Mouse (Mus musculus): ENCODE measurements around the gene Slc35e2. TPM values are rescaled to one million over a fixed set of nuclear protein-coding genes. Genes with fewer than 3 reads are reported as not detected.

Slc35e2 gene
- 6.4 and 6.5 TPM in 2 replicates for polyA plus RNA-seq (2015; fragmentation: Nextera tagmentation; extraction: Ambion mirVana)

DNA sequence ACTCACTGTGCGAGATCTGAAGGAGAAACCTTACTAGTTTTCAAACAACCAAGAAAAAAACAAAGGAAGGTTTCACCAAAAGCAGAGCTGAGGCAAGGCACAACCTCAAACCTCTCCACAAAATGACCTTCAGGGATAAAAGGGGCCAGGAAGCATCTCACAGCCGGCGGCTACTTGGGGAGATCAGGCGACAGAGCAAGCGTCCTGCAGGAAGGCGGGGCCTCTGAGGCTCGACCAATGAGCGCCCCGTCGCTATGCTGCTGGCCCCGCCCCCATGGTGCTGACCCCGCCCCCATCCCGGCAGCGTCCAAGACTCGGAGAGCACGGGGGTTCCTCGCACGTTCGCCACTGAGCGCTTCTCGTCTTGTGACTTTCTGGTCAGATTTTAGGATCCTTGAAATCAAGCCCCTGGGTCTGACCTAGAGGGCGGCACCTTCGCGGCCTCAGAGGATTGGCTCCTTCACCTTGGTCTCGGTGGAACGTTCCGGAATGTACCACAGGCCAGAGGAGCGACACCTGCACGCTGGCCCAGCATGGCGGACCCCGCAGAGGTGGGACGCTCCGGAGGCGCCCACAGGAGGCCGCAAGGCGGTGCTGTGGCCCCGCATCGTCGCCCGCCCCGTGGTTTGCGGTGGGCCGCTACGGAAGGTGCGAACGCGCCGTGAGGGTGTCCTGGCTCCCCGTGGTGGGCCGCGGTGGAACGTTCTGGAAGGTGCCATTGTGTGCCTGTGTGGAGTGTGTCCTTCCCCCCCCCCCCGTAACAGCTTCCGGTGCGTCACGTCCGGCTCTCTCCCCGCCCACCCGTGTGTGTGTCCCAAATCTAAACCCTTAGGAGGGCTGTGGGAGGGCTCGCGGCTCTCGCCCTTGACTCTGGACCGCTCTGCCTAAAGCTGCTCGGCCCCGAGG is at the start of gene Slc35e2:
Slc35e2 (plus strand) TSS at position 326 of the 906 bp plus-strand sequence.
- H3K4me3 ChIP-seq = peak within 1 kb of the TSS; percentile 65
- peak within 1 kb of the TSS; percentile 77 for H3K9ac ChIP-seq
- no peaks in the 10 kb centered on the region for H3K27me3 ChIP-seq
- no peaks in the 10 kb centered on the region for H3K9me3 ChIP-seq
- peaks cover 14% of the 10 kb centered on the region; the same call in 1 of the 2 replicates for H3K36me3 ChIP-seq
- under 1% methylated on average over 61 of the region's 65 CpGs for WGBS
- H3K27ac ChIP-seq = peak within 1 kb of the TSS; percentile 96
- ATAC-seq (ENCODE audit: borderline replicate concordance, extremely low read depth, low FRiP score, low TSS enrichment) = peak; percentile 97
- peaks cover 9% of the 10 kb centered on the region for H3K4me1 ChIP-seq
- H3K4me2 ChIP-seq = peak within 1 kb of the TSS; percentile 86

GRCm38 (mm10) chr4:155552917-155553532 is 48.2 kb upstream of the Slc35e2 start:
- peaks cover 87% of the 10 kb centered on the region for H3K36me3 ChIP-seq
- ATAC-seq (ENCODE audit: borderline replicate concordance, extremely low read depth, low FRiP score, low TSS enrichment) = no peak
- no peak overlapping the region for H3K4me3 ChIP-seq
- no peaks in the 10 kb centered on the region for H3K9me3 ChIP-seq
- H3K27ac ChIP-seq = no peak overlapping the region
- 95% methylated on average over 6 of the region's 6 CpGs for WGBS
- H3K4me1 ChIP-seq = no peaks in the 10 kb centered on the region
- no peak overlapping the region for H3K4me2 ChIP-seq
- no peak overlapping the region for H3K9ac ChIP-seq
- no peaks in the 10 kb centered on the region for H3K27me3 ChIP-seq

DNA sequence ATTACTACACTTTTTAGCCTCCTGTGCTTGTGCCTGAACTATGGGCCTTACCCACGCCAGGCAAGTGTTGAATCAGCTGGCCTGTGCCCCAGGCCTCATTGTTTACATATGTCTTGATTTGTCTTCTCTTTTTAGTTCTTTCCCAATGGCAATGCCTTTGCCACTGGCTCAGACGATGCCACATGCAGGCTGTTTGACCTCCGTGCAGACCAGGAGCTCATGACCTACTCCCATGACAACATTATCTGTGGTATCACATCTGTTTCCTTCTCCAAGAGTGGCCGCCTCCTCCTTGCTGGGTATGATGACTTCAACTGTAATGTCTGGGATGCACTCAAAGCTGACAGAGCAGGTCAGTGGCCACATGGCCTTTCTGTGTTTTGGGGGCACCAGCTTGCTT is 46.3 kb upstream of the Slc35e2 start:
- no peak overlapping the region for H3K4me2 ChIP-seq

GRCm38 (mm10) chr4:155555464-155555863 is 45.8 kb upstream of the Slc35e2 start:
- Histone ChIP-seq H3K9ac (no peak overlapping the region), H3K27ac (no peak overlapping the region), H3K4me3 (no peak overlapping the region), H3K4me2 (no peak overlapping the region), H3K27me3 (no peaks in the 10 kb centered on the region), H3K9me3 (no peaks in the 10 kb centered on the region), H3K4me1 (peaks cover 6% of the 10 kb centered on the region), H3K36me3 (peaks cover 91% of the 10 kb centered on the region)
- no peak for ATAC-seq (ENCODE audit: borderline replicate concordance, extremely low read depth, low FRiP score, low TSS enrichment)
- 65% methylated on average over 1 of the region's 1 CpGs for WGBS

More for the DNA sequence above, 46.3 kb upstream of the Slc35e2 start:
- ATAC-seq (ENCODE audit: borderline replicate concordance, extremely low read depth, low FRiP score, low TSS enrichment) = no peak
- 0 out of 2 replicates have a peak, but pooled peaks cover under 1% of the 10 kb centered on the region for H3K4me1 ChIP-seq
- WGBS = 62% methylated on average over 4 of the region's 4 CpGs
- H3K9ac ChIP-seq = no peak overlapping the region
- no peaks in the 10 kb centered on the region for H3K9me3 ChIP-seq
- H3K36me3 ChIP-seq = peaks cover 91% of the 10 kb centered on the region
- H3K4me3 ChIP-seq = no peak overlapping the region
- no peak overlapping the region for H3K27ac ChIP-seq
- no peaks in the 10 kb centered on the region for H3K27me3 ChIP-seq

DNA sequence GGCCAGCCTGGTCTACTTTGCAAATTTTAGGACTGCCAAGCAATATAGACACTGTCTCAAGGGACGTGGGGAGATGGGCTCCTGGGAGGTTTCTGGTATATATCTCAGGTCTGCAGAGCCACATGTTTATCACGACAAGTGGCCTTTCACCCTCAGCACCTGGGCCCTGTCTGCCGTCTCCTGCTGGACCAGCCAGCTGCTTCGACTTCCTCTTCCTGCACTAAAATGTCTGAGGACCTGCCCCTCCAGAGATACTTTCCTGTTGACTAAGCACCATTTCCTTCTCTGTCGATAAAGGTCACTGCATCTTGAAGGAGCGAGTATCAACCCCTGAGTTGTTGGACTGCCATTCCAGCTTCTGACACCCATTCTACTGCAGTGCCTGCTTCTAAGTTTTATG is 41.8 kb upstream of the Slc35e2 start:
- no peak overlapping the region for H3K27ac ChIP-seq
- no peak for ATAC-seq (ENCODE audit: borderline replicate concordance, extremely low read depth, low FRiP score, low TSS enrichment)

DNA sequence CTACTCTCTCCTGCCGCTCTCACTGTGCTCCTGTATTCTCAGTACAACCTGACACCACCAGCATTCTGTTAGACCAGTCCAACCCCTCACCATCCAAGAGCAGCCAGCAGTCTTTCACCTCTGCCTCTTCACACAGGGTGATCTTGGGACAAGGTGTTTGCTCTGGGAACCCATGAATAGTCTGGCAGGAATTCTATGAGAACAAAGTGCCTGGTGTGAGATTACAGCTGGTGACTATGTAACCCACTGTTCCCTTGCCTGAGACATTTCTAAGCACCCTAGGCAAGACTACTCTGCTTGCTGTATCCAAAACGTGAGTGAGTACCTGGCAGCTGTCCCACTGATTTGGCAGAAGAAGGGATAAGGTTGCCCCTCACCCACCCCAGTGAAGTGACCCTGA is 40.3 kb upstream of the Slc35e2 start:
- no peaks in the 10 kb centered on the region for H3K27me3 ChIP-seq
- 31% methylated on average over 2 of the region's 2 CpGs for WGBS
- H3K27ac ChIP-seq = 0 out of 2 replicates have a peak overlapping the region, but pooled peaks have one; percentile 11
- no peaks in the 10 kb centered on the region for H3K9me3 ChIP-seq
- no peak overlapping the region for H3K9ac ChIP-seq
- H3K36me3 ChIP-seq = peaks cover 45% of the 10 kb centered on the region
- no peak for ATAC-seq (ENCODE audit: borderline replicate concordance, extremely low read depth, low FRiP score, low TSS enrichment)
- no peak overlapping the region for H3K4me2 ChIP-seq
- no peak overlapping the region for H3K4me3 ChIP-seq
- H3K4me1 ChIP-seq = peaks cover 44% of the 10 kb centered on the region

More for the DNA sequence above, 41.8 kb upstream of the Slc35e2 start:
- no peak overlapping the region for H3K4me2 ChIP-seq
- H3K27me3 ChIP-seq = no peaks in the 10 kb centered on the region
- H3K4me1 ChIP-seq = peaks cover 33% of the 10 kb centered on the region
- peaks cover 60% of the 10 kb centered on the region for H3K36me3 ChIP-seq
- no peaks in the 10 kb centered on the region for H3K9me3 ChIP-seq
- 51% methylated on average over 6 of the region's 6 CpGs for WGBS
- H3K4me3 ChIP-seq = no peak overlapping the region
- H3K9ac ChIP-seq = no peak overlapping the region

- Histone ChIP-seq H3K27me3 (no peaks in the 10 kb centered on the region), H3K4me2 (peak within 1 kb of the TSS; percentile 89), H3K36me3 (peaks cover 36% of the 10 kb centered on the region), H3K4me1 (peaks cover 44% of the 10 kb centered on the region), H3K27ac (peak within 1 kb of the TSS; percentile 94), H3K9ac (peak within 1 kb of the TSS; percentile 32), H3K4me3 (peak within 1 kb of the TSS; percentile 91), H3K9me3 (no peaks in the 10 kb centered on the region)
- no peak for ATAC-seq (ENCODE audit: borderline replicate concordance, extremely low read depth, low FRiP score, low TSS enrichment)
- WGBS = 49% methylated on average over 7 of the region's 7 CpGs
These were observed 39.4 kb upstream of the Slc35e2 start, which contains the start of gene Nadk for GRCm38 (mm10) chr4:155561661-155562442. TSS of gene Nadk (plus strand) at chr4:155562378.

- no peaks in the 10 kb centered on the region for H3K27me3 ChIP-seq
- ATAC-seq (ENCODE audit: borderline replicate concordance, extremely low read depth, low FRiP score, low TSS enrichment) = peak; percentile 31; the same call in 1 of the 2 replicates
- H3K4me3 ChIP-seq = peak overlapping the region; percentile 91
- H3K4me2 ChIP-seq = peak overlapping the region; percentile 89
- 2% methylated on average over 19 of the region's 19 CpGs for WGBS
- H3K36me3 ChIP-seq = peaks cover 30% of the 10 kb centered on the region
- no peaks in the 10 kb centered on the region for H3K9me3 ChIP-seq
- H3K27ac ChIP-seq = peak overlapping the region; percentile 94
- peaks cover 44% of the 10 kb centered on the region for H3K4me1 ChIP-seq
- H3K9ac ChIP-seq = peak overlapping the region; percentile 32
These were observed 38.4 kb upstream of the Slc35e2 start for GRCm38 (mm10) chr4:155562725-155563399.

DNA sequence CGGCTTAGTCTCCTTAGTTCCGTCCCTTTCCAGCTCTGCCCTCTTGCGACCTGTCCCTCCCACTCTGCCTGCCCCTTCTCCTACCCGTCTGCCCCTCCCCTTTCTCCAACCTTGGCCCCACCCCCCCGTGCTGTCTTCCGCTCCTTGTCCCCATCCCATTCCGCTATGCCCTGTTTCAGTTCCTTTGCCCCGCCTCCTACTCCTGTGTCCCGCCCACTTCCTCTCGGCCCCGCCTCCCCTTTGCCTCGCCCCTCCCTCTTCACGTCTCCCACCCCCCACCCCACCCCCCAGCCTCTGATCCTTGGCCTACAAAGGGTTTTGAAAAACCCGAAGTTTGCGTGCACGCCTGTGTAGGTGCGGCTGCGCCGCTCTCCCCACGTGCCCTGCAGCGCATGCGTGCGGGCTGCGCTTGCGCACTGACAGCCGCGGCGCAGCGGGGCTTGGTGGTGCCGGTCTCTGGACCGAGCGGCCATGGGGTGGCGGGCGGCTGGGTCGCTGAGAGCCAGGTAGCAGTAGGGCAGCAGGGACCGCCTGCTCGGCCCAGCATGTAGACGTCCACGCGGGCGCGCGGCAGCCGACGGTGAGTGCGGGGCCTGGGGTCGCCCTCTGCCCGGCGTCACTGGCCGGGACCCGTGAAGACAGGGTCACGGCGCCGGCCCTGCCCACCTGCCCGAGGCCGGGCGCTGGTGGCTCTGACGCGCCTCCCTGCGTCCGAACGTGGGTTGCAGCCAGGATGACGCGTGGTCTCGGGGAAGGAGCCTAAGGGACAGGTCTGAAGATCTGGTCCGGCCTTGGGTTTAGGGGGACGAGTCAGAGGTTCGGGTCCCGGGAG is 37.6 kb upstream of the Slc35e2 start:
- peak; percentile 96 for ATAC-seq (ENCODE audit: borderline replicate concordance, extremely low read depth, low FRiP score, low TSS enrichment)

DNA sequence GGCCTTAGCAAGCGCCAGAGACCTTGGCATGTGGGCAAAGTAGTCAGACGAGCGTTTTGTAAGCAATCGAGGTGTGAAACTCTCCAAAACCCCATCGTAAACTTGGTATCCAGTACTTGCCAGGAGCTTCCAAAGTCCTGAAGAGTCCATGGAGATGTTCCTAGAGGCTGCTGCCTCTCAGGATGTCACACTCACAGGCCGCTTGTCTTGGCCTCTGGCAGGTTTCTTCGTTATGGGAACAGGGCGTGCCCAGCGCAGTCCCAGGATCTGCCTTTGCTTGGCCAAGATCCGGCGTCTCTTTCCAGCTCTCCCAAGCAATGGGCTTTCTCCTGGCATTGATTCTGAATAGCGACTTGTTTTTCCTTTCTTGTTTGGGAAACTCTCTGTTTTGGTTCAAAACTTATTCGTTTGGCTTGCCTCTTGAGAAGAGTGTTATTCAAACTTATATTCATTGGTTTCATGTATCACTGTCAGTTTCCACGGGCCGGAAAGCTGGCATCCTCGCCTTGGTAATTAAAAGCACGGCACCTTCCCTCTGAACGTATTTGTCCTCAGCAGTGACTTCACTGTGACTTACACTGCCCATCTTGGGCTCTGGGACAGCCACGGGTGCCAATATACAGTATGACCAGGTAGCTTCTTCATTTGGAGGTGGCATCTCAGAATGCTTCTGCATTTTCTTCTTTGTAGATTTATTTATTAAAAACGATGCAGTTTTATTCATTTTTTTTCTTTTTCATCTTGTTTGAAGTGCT is 36.7 kb upstream of the Slc35e2 start:
- 7% methylated on average over 20 of the region's 20 CpGs for WGBS
- peaks cover 44% of the 10 kb centered on the region for H3K4me1 ChIP-seq

More for the DNA sequence above, 37.6 kb upstream of the Slc35e2 start:
- WGBS = under 1% methylated on average over 69 of the region's 69 CpGs
- Histone ChIP-seq H3K9ac (peak overlapping the region; percentile 77), H3K4me3 (peak overlapping the region; percentile 91), H3K27ac (peak overlapping the region; percentile 94), H3K36me3 (peaks cover 25% of the 10 kb centered on the region), H3K9me3 (no peaks in the 10 kb centered on the region), H3K4me1 (peaks cover 44% of the 10 kb centered on the region), H3K4me2 (peak overlapping the region; percentile 89), H3K27me3 (no peaks in the 10 kb centered on the region)

More for the DNA sequence above, 36.7 kb upstream of the Slc35e2 start:
- Histone ChIP-seq H3K4me3 (peak overlapping the region; percentile 91), H3K4me2 (peak overlapping the region; percentile 89), H3K9me3 (no peaks in the 10 kb centered on the region), H3K27ac (peak overlapping the region; percentile 94), H3K27me3 (no peaks in the 10 kb centered on the region), H3K9ac (peak overlapping the region; percentile 77), H3K36me3 (peaks cover 16% of the 10 kb centered on the region)
- no peak for ATAC-seq (ENCODE audit: borderline replicate concordance, extremely low read depth, low FRiP score, low TSS enrichment)

All from lung, embryonic 15.5 days (tissue).